Mouse (Mus musculus) limb, embryonic 15.5 days (tissue): Measurements from ENCODE around the gene Ak1. TPM values are rescaled to one million over a fixed set of nuclear protein-coding genes. Genes with fewer than 3 reads are reported as not detected.

Experiments
- ATAC-seq: fragments of 200-750 bp; cut with Nextera tagmentation; 2 replicates; pipeline ENCODE4 v1.8.0; 2017; ENCODE audit warnings: low read depth, moderate TSS enrichment; ENCODE audit not compliant: insufficient number of reproducible peaks, low FRiP score, low TSS enrichment
- H3K27ac ChIP-seq: fragments of 300-500 bp; sonication (generic); 2 replicates; pipeline ENCODE4 v1.5.1; 2015; ENCODE audit warnings: moderate library complexity, mild to moderate bottlenecking, inconsistent platforms
- H3K27me3 ChIP-seq: fragments of 300-500 bp; sonication (generic); 2 replicates; pipeline ENCODE4 v1.6.1; 2015; ENCODE audit warnings: inconsistent platforms
- H3K36me3 ChIP-seq: fragments of 300-500 bp; sonication (generic); 2 replicates; pipeline ENCODE4 v1.6.1; 2015; ENCODE audit warnings: inconsistent platforms
- H3K4me1 ChIP-seq: fragments of 300-500 bp; sonication (generic); 2 replicates; pipeline ENCODE4 v1.6.1; 2015; ENCODE audit warnings: inconsistent platforms
- H3K4me2 ChIP-seq: fragments of 300-500 bp; sonication (generic); 2 replicates; pipeline ENCODE4 v1.6.1; 2015; ENCODE audit warnings: mild to moderate bottlenecking, inconsistent platforms
- H3K4me3 ChIP-seq: fragments of 300-500 bp; sonication (generic); 2 replicates; pipeline ENCODE4 v1.5.1; 2015; ENCODE audit warnings: mild to moderate bottlenecking, inconsistent platforms
- H3K9ac ChIP-seq: fragments of 300-500 bp; sonication (generic); 2 replicates; pipeline ENCODE4 v1.6.1; 2015; ENCODE audit warnings: inconsistent platforms
- H3K9me3 ChIP-seq: fragments of 300-500 bp; sonication (generic); 2 replicates; pipeline ENCODE4 v1.6.1; 2016; ENCODE audit warnings: inconsistent platforms
- WGBS: fragments of 180-500 bp; shearing (Covaris S2); methylation state at CpG from one replicate; pipeline ENCODE4 v1.1.7; 2015; 5-methylcytosine and 5-hydroxymethylcytosine counted together
- polyA plus RNA-seq: library from polyadenylated mRNA; unstranded; fragments of >200 nt; fragmentation: Nextera tagmentation; extraction: Ambion mirVana; gene quantifications from 2 replicates; pipeline ENCODE4 v1.2.1, GENCODE M21; 2015

Gene Ak1
- 46.9 and 132 TPM in 2 replicates for polyA plus RNA-seq

- Histone ChIP-seq H3K4me3 (no peak within 1 kb of the TSS), H3K4me2 (no peak within 1 kb of the TSS), H3K27ac (peak within 1 kb of the TSS; percentile 69), H3K27me3 (no peaks in the 10 kb centered on the region), H3K4me1 (peaks cover 55% of the 10 kb centered on the region), H3K9me3 (0 out of 2 replicates have a peak, but pooled peaks cover 3% of the 10 kb centered on the region), H3K9ac (no peak within 1 kb of the TSS), H3K36me3 (peaks cover 22% of the 10 kb centered on the region)
- no peak for ATAC-seq
- 22% methylated on average over 7 of the region's 7 CpGs for WGBS
These were observed at the start of gene Ak1 for GRCm38 (mm10) chr2:32621517-32621859. TSS of gene Ak1 (plus strand) at chr2:32621758.

GRCm38 (mm10) chr2:32572196-32572595 lies 49.4 kb upstream of the Ak1 start:
- H3K4me2 ChIP-seq = no peak overlapping the region; the same call in 1 of the 2 replicates
- H3K9ac ChIP-seq = no peak overlapping the region
- ATAC-seq = no peak
- H3K4me3 ChIP-seq = no peak overlapping the region
- H3K4me1 ChIP-seq = peaks cover 30% of the 10 kb centered on the region
- WGBS = 89% methylated on average over 11 of the region's 11 CpGs
- 0 out of 2 replicates have a peak, but pooled peaks cover 3% of the 10 kb centered on the region for H3K27me3 ChIP-seq
- no peak overlapping the region for H3K27ac ChIP-seq
- peaks cover 31% of the 10 kb centered on the region for H3K36me3 ChIP-seq
- no peaks in the 10 kb centered on the region for H3K9me3 ChIP-seq

GRCm38 (mm10) chr2:32574497-32574896 lies 47.1 kb upstream of the Ak1 start, which contains the start of gene Pip5kl1:
TSS of gene Pip5kl1 (plus strand) at chr2:32574797.
- Histone ChIP-seq H3K27ac (no peak within 1 kb of the TSS), H3K9ac (no peak within 1 kb of the TSS), H3K4me3 (peak within 1 kb of the TSS; percentile 41), H3K4me2 (peak within 1 kb of the TSS; percentile 94), H3K9me3 (no peaks in the 10 kb centered on the region), H3K36me3 (peaks cover 18% of the 10 kb centered on the region), H3K4me1 (peaks cover 37% of the 10 kb centered on the region), H3K27me3 (peaks cover 16% of the 10 kb centered on the region; the same call in 1 of the 2 replicates)
- 80% methylated on average over 6 of the region's 6 CpGs for WGBS
- no peak for ATAC-seq

- peaks cover 37% of the 10 kb centered on the region for H3K4me1 ChIP-seq
- no peak for ATAC-seq
- WGBS = under 1% methylated on average over 26 of the region's 26 CpGs
- peak overlapping the region; percentile 94 for H3K4me2 ChIP-seq
- H3K36me3 ChIP-seq = peaks cover 18% of the 10 kb centered on the region
- H3K4me3 ChIP-seq = peak overlapping the region; percentile 41
- H3K27me3 ChIP-seq = peaks cover 20% of the 10 kb centered on the region
- no peak overlapping the region for H3K9ac ChIP-seq
- no peaks in the 10 kb centered on the region for H3K9me3 ChIP-seq
- no peak overlapping the region for H3K27ac ChIP-seq
These were observed 46.5 kb upstream of the Ak1 start for GRCm38 (mm10) chr2:32574901-32575585.

- peaks cover 24% of the 10 kb centered on the region for H3K27me3 ChIP-seq
- no peaks in the 10 kb centered on the region for H3K9me3 ChIP-seq
- peaks cover 37% of the 10 kb centered on the region for H3K4me1 ChIP-seq
- H3K27ac ChIP-seq = no peak within 1 kb of the TSS
- peaks cover 18% of the 10 kb centered on the region for H3K36me3 ChIP-seq
- H3K9ac ChIP-seq = no peak within 1 kb of the TSS
- peak within 1 kb of the TSS; percentile 41 for H3K4me3 ChIP-seq
- H3K4me2 ChIP-seq = peak within 1 kb of the TSS; percentile 94
- 7% methylated on average over 28 of the region's 28 CpGs for WGBS
- no peak for ATAC-seq
These were observed 45.9 kb upstream of the Ak1 start, which contains the start of gene 9430097D07Rik for GRCm38 (mm10) chr2:32575586-32576160. TSS of gene 9430097D07Rik (minus strand) at chr2:32575684.

- no peaks in the 10 kb centered on the region for H3K9me3 ChIP-seq
- H3K9ac ChIP-seq = no peak overlapping the region
- H3K27ac ChIP-seq = no peak overlapping the region
- peaks cover 24% of the 10 kb centered on the region for H3K27me3 ChIP-seq
- H3K36me3 ChIP-seq = peaks cover 18% of the 10 kb centered on the region
- peaks cover 31% of the 10 kb centered on the region for H3K4me1 ChIP-seq
- whole genome bisulfite sequencing = 87% methylated on average over 9 of the region's 9 CpGs
- no peak overlapping the region for H3K4me2 ChIP-seq
- H3K4me3 ChIP-seq = no peak overlapping the region
- ATAC-seq = no peak
These were observed 45.0 kb upstream of the Ak1 start for GRCm38 (mm10) chr2:32576532-32576931.

- Histone ChIP-seq H3K4me2 (no peak overlapping the region), H3K4me1 (peaks cover 25% of the 10 kb centered on the region), H3K9ac (no peak overlapping the region), H3K9me3 (no peaks in the 10 kb centered on the region), H3K4me3 (no peak overlapping the region), H3K27ac (no peak overlapping the region), H3K36me3 (peaks cover 4% of the 10 kb centered on the region), H3K27me3 (peaks cover 24% of the 10 kb centered on the region)
- no peak for ATAC-seq
- 30% methylated on average over 28 of the region's 30 CpGs for WGBS
These were observed 43.2 kb upstream of the Ak1 start for GRCm38 (mm10) chr2:32578146-32579046.

GRCm38 (mm10) chr2:32581450-32582095 lies 40.0 kb upstream of the Ak1 start:
- H3K4me2 ChIP-seq = 0 out of 2 replicates have a peak overlapping the region, but pooled peaks have one; percentile 0
- peaks cover 21% of the 10 kb centered on the region for H3K27me3 ChIP-seq
- no peak overlapping the region for H3K9ac ChIP-seq
- no peaks in the 10 kb centered on the region for H3K36me3 ChIP-seq
- H3K9me3 ChIP-seq = no peaks in the 10 kb centered on the region
- H3K27ac ChIP-seq = no peak overlapping the region
- H3K4me3 ChIP-seq = peak overlapping the region; percentile 13; the same call in 1 of the 2 replicates
- H3K4me1 ChIP-seq = peaks cover 14% of the 10 kb centered on the region
- 38% methylated on average over 19 of the region's 19 CpGs for WGBS
- ATAC-seq = no peak

GRCm38 (mm10) chr2:32582830-32583799 lies 38.4 kb upstream of the Ak1 start:
- Histone ChIP-seq H3K9me3 (no peaks in the 10 kb centered on the region), H3K27ac (no peak overlapping the region), H3K27me3 (peaks cover 15% of the 10 kb centered on the region), H3K4me1 (peaks cover 25% of the 10 kb centered on the region), H3K36me3 (no peaks in the 10 kb centered on the region), H3K4me2 (peak overlapping the region; percentile 41), H3K4me3 (peak overlapping the region; percentile 19), H3K9ac (0 out of 2 replicates have a peak overlapping the region, but pooled peaks have one; percentile 11)
- ATAC-seq = peak; percentile 50; the same call in 1 of the 2 replicates
- 11% methylated on average over 37 of the region's 37 CpGs for WGBS

GRCm38 (mm10) chr2:32585149-32585714 lies 36.3 kb upstream of the Ak1 start:
- Histone ChIP-seq H3K4me2 (no peak overlapping the region), H3K27ac (no peak overlapping the region), H3K9ac (no peak overlapping the region), H3K27me3 (0 out of 2 replicates have a peak, but pooled peaks cover 3% of the 10 kb centered on the region), H3K4me3 (no peak overlapping the region), H3K36me3 (peaks cover 3% of the 10 kb centered on the region; the same call in 1 of the 2 replicates), H3K4me1 (peaks cover 37% of the 10 kb centered on the region), H3K9me3 (no peaks in the 10 kb centered on the region)
- ATAC-seq = no peak
- 86% methylated on average over 7 of the region's 7 CpGs for WGBS
